Mouse (Mus musculus) cerebellum, adult (tissue): ENCODE results near the gene Ska2.

ENCODE experiments used
- ATAC-seq: cut with Nextera tagmentation; 2 replicates; pipeline ENCODE4 v1.9.2; 2017; ENCODE audit warnings: mild to moderate bottlenecking, moderate library complexity, mixed read lengths; ENCODE audit not compliant: insufficient number of reproducible peaks, low FRiP score, low TSS enrichment

Ska2 gene

GRCm38 (mm10) chr11:87108755-87109518, at the start of gene Ska2:
Ska2 (plus strand) TSS chr11:87109234.
- peak; percentile 99 for ATAC-seq

- ATAC-seq: no peak
Observed at GRCm38 (mm10) chr11:87060410-87060809, 48.6 kb upstream of the Ska2 start.

- no peak for ATAC-seq
Observed at GRCm38 (mm10) chr11:87062087-87062486, 46.9 kb upstream of the Ska2 start.

- ATAC-seq: peak; percentile 80
Observed at GRCm38 (mm10) chr11:87073343-87073865, 35.6 kb upstream of the Ska2 start.

- ATAC-seq: peak; percentile 94
Observed at GRCm38 (mm10) chr11:87073866-87074440, 35.1 kb upstream of the Ska2 start, which contains the start of gene Gdpd1. Gdpd1 (minus strand) TSS chr11:87074062.

GRCm38 (mm10) chr11:87083712-87084111, 25.3 kb upstream of the Ska2 start:
- no peak for ATAC-seq

- ATAC-seq: no peak
Observed at GRCm38 (mm10) chr11:87085461-87085860, 23.6 kb upstream of the Ska2 start.

- peak; percentile 80; the same call in 1 of the 2 replicates for ATAC-seq
Observed at GRCm38 (mm10) chr11:87086290-87086984, 22.6 kb upstream of the Ska2 start, which contains the start of gene Smg8. Smg8 (minus strand) TSS chr11:87086774.

- no peak for ATAC-seq
Observed at GRCm38 (mm10) chr11:87087142-87087541, 21.9 kb upstream of the Ska2 start.

- ATAC-seq: no peak
Observed at GRCm38 (mm10) chr11:87108409-87108754, 652 bp upstream of the Ska2 start, which contains the start of gene Prr11. Prr11 (minus strand) TSS chr11:87108708.

GRCm38 (mm10) chr11:87109519-87110171, 611 bp downstream of the Ska2 start:
- ATAC-seq: no peak

GRCm38 (mm10) chr11:87110172-87110909, 1.3 kb downstream of the Ska2 start:
- ATAC-seq: no peak

GRCm38 (mm10) chr11:87121864-87122263, 12.8 kb downstream of the Ska2 start:
- ATAC-seq: no peak

- no peak for ATAC-seq
Observed at GRCm38 (mm10) chr11:87125562-87125961, 16.5 kb downstream of the Ska2 start.

- ATAC-seq: no peak
Observed at GRCm38 (mm10) chr11:87126281-87126823, 17.3 kb downstream of the Ska2 start.

- ATAC-seq: peak; percentile 94
Observed at GRCm38 (mm10) chr11:87126824-87127816, 18.1 kb downstream of the Ska2 start, which contains the start of gene Trim37. Trim37 (plus strand) TSS chr11:87127077.

GRCm38 (mm10) chr11:87136233-87136632, 27.2 kb downstream of the Ska2 start:
- no peak for ATAC-seq

GRCm38 (mm10) chr11:87158012-87158411, 49.0 kb downstream of the Ska2 start:
- no peak for ATAC-seq
